Mouse (Mus musculus): Measurements from ENCODE around the gene Cd300lf.
A peak's percentile ranks its signal among the peaks of the same experiment; 100 is the strongest.

Cd300lf gene

DNA sequence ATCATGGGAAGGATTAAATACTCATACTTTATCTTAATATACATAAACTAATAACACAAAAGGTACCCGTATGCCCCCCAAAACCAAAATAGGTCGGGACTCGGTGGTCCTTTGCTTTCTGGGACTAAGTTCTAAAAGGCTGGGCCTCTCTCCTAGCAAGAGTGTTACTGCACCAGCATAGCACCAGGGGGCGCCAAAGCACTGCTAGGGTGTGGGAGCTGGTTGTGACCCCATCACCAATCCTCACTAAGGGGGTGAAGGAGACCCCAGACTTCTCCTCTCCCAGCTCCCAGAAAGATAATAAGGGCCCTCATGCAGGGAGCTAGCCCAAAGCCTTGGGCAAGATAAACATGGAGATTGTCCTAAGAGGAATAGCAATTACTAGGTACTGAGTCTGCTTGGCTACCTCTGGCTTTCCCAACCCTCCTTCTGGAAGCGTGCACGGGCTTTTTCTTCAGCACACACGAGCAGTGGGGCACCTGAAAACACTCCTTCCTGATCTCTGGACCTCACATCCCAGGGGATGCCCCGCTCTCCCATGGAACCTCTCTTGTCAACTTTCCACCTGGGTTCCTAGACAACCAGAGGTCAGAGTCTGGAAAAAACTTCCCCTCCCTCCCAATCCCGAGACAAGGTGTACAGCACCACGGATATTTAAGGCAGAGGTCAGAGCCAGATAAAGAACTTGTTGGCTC is 27.2 kb upstream of the Cd300lf start:
- DNase-seq: peak; percentile 90 to 91

DNA sequence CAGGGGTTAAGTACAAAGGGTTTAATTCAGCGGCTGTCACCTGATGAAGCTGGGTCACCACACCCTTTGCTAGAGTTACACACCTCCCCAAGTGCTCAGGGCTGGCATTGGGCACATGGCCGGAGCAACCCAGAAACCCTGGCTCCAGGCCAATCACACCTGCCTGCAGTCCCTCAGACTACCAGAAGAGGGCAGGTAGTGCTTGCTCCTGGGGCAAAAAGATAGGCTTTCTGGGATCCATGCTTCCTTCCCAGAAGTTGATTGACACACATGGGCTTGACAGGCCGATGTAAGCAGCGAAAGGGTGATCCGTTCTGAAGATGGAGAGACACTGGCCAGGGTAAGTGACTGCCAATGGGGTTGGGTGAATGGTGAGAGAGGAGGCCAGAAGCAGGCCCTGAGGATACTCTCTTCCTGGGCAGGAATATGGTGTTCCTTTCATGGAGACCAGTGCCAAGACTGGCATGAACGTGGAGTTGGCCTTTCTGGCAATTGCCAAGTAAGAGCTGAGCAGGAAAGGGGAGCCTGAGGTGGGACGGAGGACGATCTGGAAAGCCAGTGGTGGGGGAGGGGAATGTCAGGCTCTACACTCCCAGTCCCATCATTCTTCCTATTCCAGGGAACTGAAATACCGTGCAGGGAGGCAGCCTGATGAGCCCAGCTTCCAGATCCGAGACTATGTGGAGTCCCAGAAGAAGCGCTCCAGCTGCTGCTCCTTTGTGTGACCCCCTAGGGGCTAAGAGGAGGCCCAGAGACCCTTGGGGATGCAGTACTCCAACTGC is 26.4 kb upstream of the Cd300lf start:
- DNase-seq: peak; percentile 87

DNA sequence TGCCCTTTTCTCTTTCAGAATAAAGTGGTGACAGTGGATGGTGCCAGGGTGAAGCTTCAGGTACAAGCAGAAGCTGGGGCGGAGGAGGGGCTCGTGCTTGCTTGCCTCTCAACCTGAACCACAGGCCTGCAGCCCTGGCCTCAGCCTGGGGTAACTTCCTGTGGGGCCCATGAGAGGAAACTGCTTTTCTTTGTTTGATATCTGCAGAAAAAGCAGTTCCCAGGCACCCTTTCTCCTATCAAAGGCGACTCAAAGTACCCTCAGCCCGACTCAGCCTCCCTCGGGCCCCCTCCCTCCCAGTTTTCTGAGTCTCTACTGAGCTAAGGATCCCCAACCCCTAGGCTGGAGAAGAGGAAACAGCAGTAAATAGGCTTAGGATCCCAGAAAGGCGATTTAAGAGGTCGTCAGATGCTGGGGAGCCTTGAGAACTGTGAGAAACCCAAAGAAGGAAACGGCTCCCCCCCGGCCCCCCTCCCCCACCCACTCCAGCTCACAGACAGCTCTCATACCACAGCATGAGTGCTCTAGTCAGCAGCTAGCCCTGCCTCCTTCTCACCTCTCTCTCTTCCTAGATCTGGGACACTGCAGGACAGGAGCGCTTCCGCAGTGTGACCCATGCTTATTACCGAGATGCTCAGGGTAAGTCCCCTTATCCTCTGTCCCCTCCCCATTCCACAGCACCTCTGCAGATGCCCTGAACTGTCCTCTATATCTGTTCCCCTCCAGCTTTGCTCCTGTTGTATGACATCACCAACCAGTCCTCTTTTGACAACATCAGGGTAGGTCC is 24.3 kb upstream of the Cd300lf start:
- peak in 1 of 2 experiments; percentile 44 for DNase-seq

DNA sequence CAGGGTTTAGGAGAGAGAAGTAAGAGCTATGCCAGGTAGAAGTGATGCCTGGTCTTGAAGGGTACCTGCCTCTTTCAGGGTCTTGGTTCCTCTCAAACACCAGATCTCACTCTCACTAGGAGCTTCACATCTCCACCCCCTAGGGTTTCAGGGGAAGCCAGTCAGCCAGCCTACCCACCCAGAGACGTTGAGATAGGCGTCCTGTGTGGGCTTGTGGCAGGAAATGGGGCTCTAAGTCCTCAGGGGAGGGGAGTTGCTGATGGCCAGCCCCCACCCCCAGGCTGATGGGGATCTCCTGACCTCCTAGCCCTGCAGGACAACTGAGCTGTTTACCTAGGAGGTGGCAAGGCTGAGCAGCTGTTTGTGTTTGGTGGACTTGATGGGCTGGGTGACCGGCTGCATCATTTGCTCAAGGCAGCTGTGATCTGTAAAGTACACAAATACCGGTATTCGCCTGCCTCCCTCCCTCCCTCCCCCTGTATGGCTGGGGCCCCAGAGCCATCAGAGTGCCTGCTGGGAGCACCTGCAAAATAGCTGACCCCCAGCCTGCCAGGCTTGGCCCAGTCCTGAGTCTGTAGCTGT is 21.4 kb upstream of the Cd300lf start:
- no peak for DNase-seq

DNA sequence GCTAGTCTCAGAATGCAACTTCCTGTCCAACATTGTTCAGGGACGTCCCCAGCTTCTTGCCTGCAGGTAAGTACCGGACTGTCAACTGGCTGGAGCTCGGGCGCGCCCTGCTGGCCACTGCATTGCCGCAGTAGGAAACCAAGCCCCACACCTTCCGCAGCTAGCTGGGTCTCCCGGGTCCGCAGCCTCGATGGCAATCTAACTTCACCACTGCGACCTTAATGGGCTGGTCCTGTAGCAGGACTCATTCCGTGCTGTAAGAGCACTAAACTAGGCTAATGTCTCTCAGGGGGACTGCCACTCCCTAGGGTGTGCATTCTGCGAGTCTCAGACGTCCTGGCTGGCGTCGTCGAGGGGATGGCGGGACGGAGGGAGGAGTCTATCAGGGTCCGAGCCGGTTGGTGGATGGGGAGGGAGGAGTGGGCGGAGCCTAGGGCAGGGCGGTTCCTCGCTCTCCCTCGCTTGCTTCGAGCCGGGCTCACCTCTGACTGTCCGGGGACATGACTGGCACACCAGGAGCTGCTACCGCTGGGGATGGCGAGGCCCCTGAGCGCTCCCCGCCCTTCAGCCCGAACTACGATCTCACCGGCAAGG is 20.0 kb upstream of the Cd300lf start:
- DNase-seq: peak; percentile 88 to 91

DNA sequence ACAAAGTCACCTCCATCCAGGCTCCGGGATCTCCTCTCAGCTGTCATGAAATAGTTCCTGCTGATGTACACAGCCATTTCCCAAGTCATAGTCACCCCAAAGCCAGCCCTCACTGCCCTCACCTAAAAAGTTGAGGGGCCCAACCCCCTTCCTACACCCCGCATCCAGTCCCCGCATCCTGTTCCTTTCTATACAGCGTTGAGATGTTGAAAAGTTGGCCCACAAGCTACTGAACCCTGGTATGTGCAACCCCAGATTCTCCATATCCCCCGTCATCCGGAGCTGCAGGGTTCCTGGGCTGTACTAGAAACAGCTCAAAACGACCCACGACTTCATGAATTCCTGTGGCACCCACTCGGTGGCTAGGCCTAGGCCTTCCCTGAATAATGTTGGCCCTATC is 19.3 kb upstream of the Cd300lf start:
- no peak for DNase-seq

DNA sequence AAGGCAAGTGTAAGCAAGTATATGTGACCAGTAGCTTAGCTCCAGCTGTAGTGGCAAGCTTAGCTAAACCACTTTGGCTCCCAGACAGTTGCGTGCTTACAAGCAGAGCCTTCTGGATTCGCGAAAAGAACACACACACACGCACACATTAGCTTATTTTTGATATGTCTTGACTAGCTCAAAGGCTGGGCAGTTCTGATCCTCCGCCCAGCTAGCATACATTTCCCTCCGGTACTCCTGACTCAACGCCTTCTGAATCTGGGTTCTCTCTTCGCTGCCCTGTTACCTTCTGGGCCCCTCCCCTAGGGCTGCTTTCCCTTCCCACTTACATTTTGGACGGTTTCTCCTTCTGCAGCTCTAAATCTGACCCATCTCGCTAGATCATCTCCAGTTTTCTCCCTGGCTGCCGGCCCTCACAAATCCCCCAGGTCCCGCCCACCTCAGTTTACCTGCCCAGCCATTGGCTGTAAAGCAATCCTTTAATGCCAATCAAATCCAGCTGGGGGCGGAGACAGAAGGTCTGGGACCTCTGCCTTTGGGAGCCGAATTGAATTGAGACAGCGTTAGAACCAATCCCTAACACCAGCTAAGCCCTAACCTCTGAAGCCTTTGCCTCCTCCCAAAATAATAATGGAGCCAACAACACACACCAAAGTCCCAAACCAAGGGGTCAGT is 18.1 kb upstream of the Cd300lf start:
- DNase-seq: peak; percentile 83 to 84

DNA sequence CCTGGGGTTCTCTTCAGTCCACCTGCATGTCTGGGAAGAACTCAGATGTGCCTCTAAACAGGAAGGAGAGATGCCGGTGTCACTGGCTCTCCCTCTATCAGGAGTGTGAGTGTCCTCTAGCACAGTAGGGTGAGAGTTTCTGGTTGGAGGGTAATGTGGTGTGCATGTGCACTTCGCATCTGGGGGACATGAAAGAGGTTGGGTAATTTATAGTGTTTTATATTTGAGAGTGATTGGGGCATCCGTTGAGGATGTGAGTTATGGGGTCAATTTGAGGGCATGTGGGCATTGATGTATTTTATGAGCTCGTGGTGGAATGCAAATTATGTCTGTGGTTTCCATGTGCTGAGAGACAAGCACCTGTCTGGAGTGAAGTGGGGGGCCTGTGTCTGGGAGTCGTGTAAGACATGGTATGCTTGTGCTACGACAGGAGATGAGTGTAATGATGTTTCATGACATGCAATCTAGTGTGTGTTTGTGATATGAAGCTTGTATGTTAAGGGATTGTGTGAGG is 17.0 kb upstream of the Cd300lf start:
- no peak for DNase-seq

DNA sequence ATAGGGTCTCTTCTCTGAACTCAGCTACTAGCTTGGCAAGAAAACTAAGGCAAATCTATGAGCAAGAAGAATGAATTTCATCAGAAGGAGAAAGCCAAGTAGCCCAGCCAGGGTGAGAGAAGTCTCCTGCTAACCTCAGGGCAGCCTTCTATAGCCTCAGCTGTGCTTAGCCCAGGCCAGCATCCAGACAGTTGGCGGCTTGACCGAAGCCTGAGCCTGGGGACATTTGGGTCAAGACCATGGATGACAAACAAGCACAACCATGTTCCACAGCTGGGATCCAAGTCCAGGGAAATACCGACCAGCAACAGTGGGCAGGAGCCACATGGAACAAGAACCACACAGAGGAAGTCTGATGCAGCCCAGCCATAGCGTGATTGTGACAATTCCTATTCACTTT is 14.0 kb upstream of the Cd300lf start:
- no peak for DNase-seq

DNA sequence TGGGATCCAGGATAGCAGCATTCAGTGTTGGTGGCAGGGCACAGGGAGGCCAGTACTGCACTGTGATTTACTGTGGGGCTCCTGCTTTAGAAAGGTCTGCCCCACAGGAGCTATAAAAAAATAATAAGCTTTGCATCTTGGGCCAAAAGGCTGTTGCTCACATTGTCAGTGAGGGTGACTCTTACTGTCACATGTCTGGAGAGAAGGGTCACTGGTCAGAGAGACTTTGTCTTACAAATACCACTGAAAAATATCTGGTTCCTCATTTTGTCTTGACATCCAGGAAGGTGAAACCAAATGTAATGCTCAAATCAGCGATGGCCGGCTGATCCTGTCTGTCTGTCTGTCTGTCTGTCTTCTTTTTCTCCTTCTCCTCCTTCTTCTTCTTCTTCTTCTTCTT is 8.2 kb upstream of the Cd300lf start:
- no peak for DNase-seq

DNA sequence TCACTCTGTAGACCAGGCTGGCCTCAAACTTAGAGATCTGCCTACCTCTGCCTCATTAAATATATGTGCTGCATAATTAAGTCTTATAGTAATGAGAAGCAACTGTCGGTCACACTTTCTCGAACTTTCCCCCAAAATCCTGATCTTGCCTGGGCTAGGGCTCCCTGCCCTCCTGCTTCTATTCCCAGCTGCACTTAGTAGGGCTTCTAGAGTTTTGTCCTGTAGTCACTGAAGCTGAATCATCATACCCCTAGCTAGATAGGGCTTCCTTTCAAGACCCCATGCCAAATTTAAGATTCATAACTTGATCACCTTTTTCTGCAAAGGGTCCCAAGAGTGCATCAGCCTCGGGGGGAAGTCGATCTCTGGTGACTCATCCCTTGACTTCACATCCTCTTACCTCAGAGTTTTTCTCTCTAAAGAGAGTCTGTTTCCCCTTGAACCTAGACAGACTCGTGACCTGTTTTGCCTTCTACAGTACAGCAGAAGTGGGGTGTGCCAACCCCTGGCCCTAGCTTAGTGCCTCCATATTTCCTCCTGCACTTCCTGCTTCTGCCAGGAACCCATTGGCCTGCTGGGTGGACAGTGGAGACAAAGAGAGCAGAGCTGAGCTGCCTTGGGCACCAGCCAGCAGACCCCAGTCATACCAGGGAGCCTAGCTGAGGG is 4.9 kb upstream of the Cd300lf start:
- DNase-seq: no peak

DNA sequence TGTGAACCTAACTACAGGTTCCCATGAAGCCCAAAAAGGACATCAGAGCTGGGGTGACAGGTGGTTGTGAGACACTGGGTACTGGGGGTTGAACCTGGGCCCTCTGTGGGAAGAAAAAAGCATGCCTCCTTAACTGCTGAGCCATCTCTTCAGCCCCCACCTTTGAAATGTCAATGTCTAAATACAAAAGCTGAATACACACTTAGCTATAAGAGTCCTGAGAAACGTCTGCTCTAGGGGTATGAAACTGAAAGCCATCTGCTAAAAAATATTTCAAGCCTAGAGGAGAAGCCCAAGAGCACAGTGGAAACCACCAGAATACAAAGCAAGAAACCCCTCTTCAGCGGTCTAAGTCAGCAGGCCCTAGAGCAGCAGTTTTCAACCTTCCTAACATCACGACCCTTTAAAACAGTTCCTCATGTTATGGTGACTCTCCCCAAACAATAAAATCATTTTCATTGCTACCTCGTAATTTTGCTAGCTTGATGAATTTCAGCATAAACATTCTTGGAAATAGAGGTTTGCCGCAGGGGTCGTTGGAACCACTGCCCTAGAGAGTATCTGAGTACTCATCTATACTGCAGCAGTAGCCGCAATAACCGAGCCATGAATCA is 1.9 kb downstream of the Cd300lf start:
- DNase-seq: no peak

DNA sequence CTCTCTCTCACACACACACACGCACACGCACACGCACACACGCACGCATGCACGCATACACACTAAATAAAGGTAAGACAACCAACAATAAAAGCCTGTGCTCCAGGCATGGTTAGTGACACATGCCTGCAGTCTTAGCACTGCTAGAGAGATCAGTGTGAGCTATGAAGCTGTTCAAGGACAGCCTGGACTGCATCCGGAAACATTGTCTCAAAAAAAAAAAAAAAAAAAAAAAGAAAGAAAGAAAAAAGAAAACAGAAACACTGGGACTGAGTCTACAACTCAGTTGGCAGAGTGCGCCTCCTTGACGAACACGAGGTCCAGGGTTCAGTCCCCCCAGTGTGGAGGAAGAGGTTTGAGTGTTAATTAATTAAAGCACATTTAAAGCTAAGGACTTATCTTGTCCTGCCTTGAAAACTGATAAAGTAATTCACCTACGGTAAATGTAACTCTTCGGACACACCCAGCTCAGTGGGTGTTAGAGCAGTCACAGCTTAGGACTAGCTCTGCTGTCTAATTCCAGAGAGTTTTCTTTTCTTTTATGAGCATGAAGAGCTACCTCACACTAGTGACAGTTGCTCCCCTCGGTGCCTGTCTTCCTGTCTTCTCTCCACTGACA is 4.2 kb downstream of the Cd300lf start:
- DNase-seq: no peak

DNA sequence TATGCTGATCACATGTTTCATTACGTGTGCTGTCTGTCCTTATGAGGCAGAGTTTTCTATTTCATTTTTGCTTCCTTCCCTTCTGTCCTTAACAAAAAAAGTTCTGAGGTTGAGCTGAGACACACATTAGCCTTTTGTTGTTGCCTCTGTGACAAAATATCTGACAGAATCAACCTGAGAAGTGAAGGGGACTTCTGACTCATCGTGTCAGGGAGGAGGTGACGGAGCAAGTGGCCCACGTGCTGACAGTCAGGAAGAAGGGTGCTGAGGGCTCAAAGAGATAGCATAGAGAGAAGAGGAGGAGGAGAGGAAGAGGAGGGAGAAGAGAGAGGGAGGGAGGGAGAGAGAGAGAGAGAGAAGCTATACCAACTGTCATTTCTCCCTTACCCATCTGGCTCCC is 5.3 kb downstream of the Cd300lf start:
- no peak for DNase-seq

DNA sequence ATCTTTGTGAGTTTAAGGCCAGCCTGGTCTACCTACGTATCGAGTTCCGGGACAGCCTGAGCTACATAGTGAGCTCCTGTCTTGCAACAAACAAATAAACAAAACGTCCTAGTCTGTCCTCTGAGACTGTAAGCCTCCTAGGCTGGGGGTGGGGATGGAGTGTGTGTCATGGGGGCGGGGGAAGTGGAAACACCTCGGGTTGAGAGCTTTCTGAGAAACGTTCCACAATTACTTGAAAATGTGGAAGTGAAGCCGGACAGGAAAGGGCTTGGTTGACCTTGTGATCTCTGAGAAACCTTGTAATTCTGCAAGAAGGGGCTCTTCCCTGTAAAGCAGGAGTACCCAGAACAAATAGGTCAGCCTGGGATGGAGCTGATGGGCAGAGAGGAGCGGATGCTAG is 14.4 kb downstream of the Cd300lf start:
- DNase-seq: no peak

DNA sequence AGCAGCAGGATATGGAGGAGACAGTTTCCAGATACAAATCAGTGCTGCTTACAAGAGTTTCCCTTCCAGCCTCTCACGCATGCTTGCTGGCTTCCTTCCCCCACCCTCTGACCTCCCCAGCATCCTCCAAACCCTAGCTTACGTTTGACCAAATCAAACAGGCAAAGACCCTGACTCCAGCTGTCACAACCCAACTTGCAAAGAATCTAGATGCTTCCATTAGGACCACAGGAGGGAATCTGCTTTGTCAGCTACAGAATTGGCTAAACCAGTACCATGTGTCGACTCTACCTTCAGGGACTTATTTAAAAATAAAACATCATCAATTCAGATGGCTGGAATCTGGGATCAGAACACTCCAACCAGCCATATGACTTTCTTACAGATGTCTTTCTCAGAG is 21.6 kb downstream of the Cd300lf start:
- DNase-seq: no peak

DNA sequence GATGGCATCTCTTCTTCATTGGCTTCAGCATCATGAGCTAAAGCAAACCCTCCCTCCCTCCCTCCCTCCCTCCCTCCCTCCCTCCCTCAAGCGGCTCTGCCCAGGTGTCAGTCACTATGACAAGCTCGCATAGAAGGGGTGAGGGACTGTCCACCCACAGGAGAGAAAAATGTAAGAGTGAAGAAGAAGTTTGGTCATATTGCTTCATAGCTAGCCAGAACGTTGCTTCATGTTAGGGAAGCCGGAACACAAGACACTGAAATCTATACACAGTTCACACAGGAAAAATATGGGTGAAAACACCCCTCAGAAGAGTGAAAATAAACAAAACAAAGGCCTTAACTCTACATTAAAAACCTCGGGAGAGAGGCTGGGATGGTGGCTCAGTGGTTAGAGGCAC is 23.5 kb downstream of the Cd300lf start:
- no peak for DNase-seq

DNA sequence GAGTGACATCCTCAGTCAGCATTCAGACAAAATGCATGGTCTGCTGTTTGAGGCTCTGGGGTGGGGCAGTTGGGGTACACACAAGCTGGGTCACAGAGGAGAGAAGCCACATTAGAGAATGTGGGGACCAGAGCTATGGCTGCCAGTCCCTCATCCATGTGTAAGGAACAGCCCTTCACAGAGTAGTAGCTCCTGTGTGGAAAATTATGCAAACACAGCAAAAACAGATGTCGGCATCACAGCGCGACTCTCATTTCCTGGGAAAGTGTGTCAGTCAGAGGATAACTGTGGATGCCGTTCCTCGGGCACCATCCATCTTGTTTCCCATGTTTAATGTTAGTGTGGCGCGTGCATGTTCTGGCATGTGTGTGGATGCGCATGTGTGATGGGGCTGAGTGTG is 25.6 kb downstream of the Cd300lf start:
- DNase-seq: no peak

DNA sequence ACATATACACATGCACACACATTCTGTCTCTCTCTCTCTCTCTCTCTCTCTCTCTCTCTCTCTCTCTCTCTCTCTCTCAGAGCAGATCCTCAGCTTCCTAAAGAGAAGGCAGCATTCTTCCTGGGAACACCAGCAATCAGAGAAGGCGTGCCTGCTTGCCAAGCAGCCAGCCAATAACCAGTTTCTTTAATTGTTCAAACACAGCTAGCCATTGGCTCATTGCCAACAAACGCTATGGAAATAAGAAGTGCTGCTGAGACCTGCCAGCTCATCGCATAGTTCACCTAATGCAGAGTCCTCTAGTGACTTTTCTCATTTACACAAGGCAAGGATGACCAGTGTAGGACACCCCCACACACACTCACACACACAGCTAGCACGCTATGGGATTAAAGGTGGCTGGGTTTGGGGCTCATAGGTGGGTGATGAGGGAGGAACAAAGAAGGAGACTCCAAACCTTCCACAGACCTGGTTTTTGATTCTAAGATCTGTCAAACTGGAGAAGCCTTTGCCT is 26.3 kb downstream of the Cd300lf start:
- no peak for DNase-seq

DNA sequence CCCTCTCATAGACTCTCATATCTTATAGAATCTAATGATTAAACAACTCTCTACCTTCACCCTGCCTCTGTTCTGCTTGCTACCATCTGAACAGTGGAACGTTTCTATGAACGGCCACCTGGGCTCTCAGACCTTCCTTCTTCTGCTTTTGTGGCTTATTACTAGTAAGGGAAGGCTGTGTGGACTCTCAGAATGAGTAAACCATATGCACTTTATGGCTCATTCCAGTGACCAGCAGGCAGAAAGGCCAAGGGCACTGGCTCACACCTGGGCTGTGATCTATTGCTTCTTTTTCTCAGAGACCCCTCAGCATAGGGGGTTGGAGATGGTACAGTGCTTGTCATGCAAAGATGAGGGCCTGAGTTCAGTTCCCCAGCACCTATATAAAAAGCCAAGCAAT is 27.2 kb downstream of the Cd300lf start:
- DNase-seq: no peak

Measured in kidney, postnatal 4 days (tissue).